Mouse (Mus musculus) adrenal gland, postnatal 14 days (tissue): ENCODE data around the gene Ehhadh. TPM values are rescaled to one million over a fixed set of nuclear protein-coding genes. Genes with fewer than 3 reads are reported as not detected.
"Not testable (repeated sequence)": the region's sequence is repeated elsewhere in the genome, so short reads cannot be mapped to it uniquely, and the experiment has no call there.

Experiments used
- DNase-seq: peaks from one replicate; pipeline ENCODE4 v3.0.0; 2021; ENCODE audit warnings: mixed read lengths
- long read RNA-seq, 2 experiments: library from polyadenylated mRNA; stranded (forward); transcript quantifications; one replicate each; pipeline ENCODE4 v2.0.0; 2021
- total RNA-seq: library from RNA; stranded (reverse); gene quantifications from 2 replicates; pipeline ENCODE4 v1.2.3, GENCODE M21; 2021

The Ehhadh gene
- 81.5 and 84.5 TPM in 2 replicates for total RNA-seq
- long read RNA-seq, experiment 1, transcript Ehhadh-201 (7 exons, 2,981 nt): major isoform, 32 of 42 reads
- long read RNA-seq, experiment 1, partial matches to known transcripts: 8 of 42 reads
- long read RNA-seq, experiment 1, other reads (novel, unspliced or antisense): 2 of 42 reads
- long read RNA-seq, experiment 2, transcript Ehhadh-201 (7 exons, 2,981 nt): major isoform, 22 of 30 reads
- long read RNA-seq, experiment 2, partial matches to known transcripts: 4 of 30 reads
- long read RNA-seq, experiment 2, other reads (novel, unspliced or antisense): 4 of 30 reads

- DNase-seq: peak; percentile 91
Observed at GRCm38 (mm10) chr16:21787516-21788353, at the start of gene Ehhadh. Gene Ehhadh (minus strand): TSS chr16:21787807.

- DNase-seq: no peak
Observed at GRCm38 (mm10) chr16:21836311-21837072, 48.9 kb upstream of the Ehhadh start.

- DNase-seq: no peak
Observed at GRCm38 (mm10) chr16:21835584-21835931, 48.0 kb upstream of the Ehhadh start.

- DNase-seq: no peak
Observed at GRCm38 (mm10) chr16:21834866-21835583, 47.4 kb upstream of the Ehhadh start.

- no peak for DNase-seq
Observed at GRCm38 (mm10) chr16:21833970-21834369, 46.4 kb upstream of the Ehhadh start.

GRCm38 (mm10) chr16:21833469-21833868 lies 45.9 kb upstream of the Ehhadh start:
- no peak for DNase-seq

- no peak for DNase-seq
Observed at GRCm38 (mm10) chr16:21831764-21832163, 44.2 kb upstream of the Ehhadh start.

- DNase-seq: no peak
Observed at GRCm38 (mm10) chr16:21830784-21831183, 43.2 kb upstream of the Ehhadh start.

- DNase-seq: no peak
Observed at GRCm38 (mm10) chr16:21829711-21830110, 42.1 kb upstream of the Ehhadh start.

- no peak for DNase-seq
Observed at GRCm38 (mm10) chr16:21827581-21827980, 40.0 kb upstream of the Ehhadh start.

- DNase-seq: no peak
Observed at GRCm38 (mm10) chr16:21827153-21827552, 39.5 kb upstream of the Ehhadh start.

- DNase-seq: no peak
Observed at GRCm38 (mm10) chr16:21825612-21826031, 38.0 kb upstream of the Ehhadh start.

- peak; percentile 29 for DNase-seq
Observed at GRCm38 (mm10) chr16:21818629-21819028, 31.0 kb upstream of the Ehhadh start.

- DNase-seq: peak; percentile 75
Observed at GRCm38 (mm10) chr16:21818132-21818531, 30.5 kb upstream of the Ehhadh start.

GRCm38 (mm10) chr16:21815669-21816010 lies 28.0 kb upstream of the Ehhadh start:
- DNase-seq: no peak

GRCm38 (mm10) chr16:21814861-21815668 lies 27.5 kb upstream of the Ehhadh start:
- DNase-seq: peak; percentile 55

- DNase-seq: no peak
Observed at GRCm38 (mm10) chr16:21813164-21813834, 25.7 kb upstream of the Ehhadh start.

GRCm38 (mm10) chr16:21807786-21808185 lies 20.2 kb upstream of the Ehhadh start:
- not testable (repeated sequence) for DNase-seq

- no peak for DNase-seq
Observed at GRCm38 (mm10) chr16:21806892-21807291, 19.3 kb upstream of the Ehhadh start.

- no peak for DNase-seq
Observed at GRCm38 (mm10) chr16:21804258-21804657, 16.7 kb upstream of the Ehhadh start.

GRCm38 (mm10) chr16:21795071-21795470 lies 7.5 kb upstream of the Ehhadh start:
- no peak for DNase-seq
